Mouse (Mus musculus): ENCODE data around the gene Usp50.

Usp50 gene

DNA sequence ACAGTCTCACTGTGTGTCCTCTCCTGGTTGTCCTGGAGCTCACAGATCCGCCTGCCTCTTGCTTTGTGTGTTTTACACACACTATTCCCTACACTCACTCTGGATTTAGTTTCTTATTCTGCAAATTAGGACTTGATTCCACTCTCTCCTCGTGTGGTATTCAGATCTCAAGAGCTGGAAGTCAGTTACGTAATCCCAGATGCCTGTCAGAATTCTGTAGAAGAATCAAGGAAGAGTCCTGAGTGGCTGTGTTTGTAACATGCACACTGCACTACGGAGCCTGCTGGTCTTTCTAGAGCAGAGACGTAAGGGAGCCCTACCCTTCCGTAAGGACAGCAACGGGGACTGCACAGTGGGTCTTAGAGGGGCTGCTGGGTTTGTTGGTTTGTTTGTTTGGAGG is 23.9 kb downstream of the Usp50 start:
- in situ Hi-C loops (cut with MboI; ENCODE audit: unreplicated experiment in 2 of 2) = no loop called here

DNA sequence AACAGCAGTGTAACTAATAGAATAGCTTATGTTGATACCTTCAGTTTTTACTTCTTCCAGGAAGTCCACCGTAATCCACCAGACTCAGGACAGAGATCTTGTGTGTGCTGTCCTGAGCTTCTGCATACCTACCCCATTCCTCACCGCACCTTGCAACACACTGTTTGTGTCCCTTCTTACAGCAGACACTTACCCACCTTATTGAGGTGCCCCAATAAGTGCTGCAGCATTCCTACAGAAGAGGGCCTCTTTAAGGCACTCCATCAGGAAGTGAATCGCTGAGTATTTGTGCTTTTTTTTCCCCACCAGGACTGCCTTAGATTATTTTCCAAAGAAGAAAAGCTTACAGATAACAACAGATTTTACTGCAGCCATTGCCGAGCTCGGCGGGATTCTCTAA is 27.6 kb downstream of the Usp50 start:
- in situ Hi-C loops (cut with MboI; ENCODE audit: unreplicated experiment in 2 of 2) = no loop called here

DNA sequence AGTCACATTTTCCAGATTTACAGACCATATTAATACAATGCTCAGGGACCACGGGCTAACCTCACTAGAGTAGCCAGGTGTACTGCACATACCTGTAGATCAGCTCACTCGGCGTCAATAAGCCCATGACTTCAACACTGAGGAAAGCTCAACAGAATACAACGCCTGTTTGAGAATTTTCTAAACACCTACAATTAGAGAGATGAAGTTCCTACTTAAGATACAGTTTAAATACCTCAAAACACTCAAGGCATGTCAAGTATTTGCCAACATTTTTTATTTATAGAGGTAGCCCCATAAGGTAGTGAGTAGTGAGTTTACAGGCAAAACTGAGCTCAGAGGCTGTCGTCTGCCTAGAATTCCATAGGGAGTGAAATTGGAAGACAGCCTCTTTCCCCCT is 39.9 kb downstream of the Usp50 start:
- in situ Hi-C loops (cut with MboI; ENCODE audit: unreplicated experiment in 2 of 2) = loop anchor here (5.0 to 25.0 kb wide), 3 partner anchors 484 to 1894 kb away; partner anchors contain the start of genes Ciao1 (in 1 of the 2) and Tmem127 (in 1 of the 2)

DNA sequence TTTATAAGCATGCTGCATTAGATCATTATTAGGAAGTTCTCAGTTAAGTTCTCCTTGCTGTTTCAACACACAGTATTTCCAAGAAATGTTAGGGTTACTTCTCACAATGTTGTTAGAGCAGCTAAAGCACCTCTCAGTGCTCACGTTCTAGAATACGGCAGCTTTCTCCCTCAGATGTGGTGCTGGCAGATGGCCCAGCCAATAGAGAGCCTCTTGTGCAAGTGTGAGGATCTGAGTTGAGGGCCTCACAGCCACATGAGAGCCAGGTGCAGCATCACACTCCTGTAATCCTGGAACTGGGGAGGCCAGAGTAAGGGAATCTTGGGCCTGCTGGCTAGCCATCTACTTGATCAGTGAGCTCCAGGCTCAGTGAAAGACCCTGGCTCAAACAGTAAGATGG is 43.0 kb downstream of the Usp50 start:
- in situ Hi-C loops (cut with MboI; ENCODE audit: unreplicated experiment in 2 of 2) = loop anchor here (5.0 to 25.0 kb wide), 3 partner anchors 487 to 1897 kb away; partner anchors contain the start of genes Ciao1 (in 1 of the 2) and Tmem127 (in 1 of the 2)

DNA sequence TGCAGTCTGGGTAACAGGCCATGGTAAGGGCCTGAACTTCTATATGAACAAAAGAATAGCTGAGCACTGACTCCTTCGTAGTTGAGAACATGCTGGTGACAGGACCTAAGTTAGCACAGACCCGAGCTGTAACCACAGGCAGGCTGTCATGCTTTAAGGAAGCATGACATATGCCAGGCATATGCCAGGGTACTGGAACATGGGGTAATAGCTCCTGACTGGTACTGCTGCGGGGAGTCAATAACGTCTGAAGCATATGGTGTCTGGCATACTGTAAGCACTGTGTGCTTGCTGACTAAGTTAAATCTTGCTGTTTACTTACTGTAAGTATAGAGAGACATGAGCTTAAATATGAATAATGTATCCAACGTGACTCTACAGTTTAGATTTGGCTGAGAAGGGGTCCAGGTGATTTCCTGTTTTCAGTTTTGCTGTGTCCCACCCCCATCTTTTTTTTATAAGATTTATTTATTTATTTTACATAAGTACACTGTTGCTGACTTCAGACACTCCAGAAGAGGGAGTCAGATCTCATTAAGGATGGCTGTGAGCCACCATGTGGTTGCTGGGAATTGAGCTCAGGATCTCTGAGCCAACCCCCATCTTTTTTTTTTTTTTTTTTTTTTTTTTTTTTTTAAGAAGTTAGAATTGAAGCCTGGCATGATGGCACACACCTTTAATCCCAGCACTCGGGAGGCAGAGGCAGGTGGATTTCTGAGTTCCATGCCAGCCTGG is 47.8 kb downstream of the Usp50 start:
- in situ Hi-C loops (cut with MboI; ENCODE audit: unreplicated experiment in 2 of 2) = loop anchor here (25.0 kb wide), 2 partner anchors 502 to 1902 kb away; partner anchors contain the start of genes Ciao1 (in 1 of the 2) and Tmem127 (in 1 of the 2)

DNA sequence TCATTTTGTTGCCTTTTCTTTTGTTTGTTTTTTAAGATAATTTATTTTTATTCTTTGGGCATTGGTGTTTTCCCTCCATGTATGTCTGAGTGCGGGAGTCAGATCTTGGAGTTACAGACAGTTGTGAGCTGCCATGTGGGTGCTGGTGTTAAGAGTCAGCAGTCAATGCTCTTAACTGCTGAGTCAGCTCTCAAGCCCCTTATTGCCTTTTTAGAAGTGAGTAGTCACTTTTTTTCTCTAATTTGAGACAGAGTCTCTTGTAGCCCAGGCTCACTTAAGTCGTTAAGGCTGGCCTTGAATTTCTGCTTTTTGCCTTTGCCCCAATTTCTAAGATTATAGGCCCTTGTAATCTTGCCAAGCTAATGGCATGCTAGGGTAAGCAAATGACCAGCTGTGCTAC is 52.8 kb downstream of the Usp50 start:
- in situ Hi-C loops (cut with MboI; ENCODE audit: unreplicated experiment in 2 of 2) = loop anchor here (25.0 kb wide), 2 partner anchors 507 to 1907 kb away; partner anchors contain the start of genes Ciao1 (in 1 of the 2) and Tmem127 (in 1 of the 2)

DNA sequence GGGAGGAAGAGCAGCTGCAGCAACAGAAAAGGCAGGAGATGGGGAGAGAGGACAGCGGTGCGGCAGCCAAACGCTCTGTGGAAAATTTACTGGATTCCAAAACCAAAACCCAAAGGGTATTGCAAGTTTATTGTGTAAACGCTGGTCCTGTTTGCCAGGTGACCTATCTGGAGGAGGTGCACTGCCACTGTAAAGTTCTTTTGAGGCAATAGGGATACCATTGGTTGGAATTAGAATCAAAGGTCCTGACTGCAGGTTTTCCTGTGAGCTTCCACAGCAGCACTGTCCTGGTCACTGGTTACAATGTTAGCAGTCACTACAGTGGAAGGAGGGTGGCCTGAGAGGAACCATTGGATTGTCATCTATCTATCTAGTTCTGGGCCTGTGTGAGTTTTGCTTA is 54.1 kb downstream of the Usp50 start:
- in situ Hi-C loops (cut with MboI; ENCODE audit: unreplicated experiment in 2 of 2) = loop anchor here (10.0 to 25.0 kb wide), 3 partner anchors 106 to 1908 kb away; partner anchors contain the start of genes Ciao1 (in 1 of the 2) and Tmem127 (in 1 of the 2)

DNA sequence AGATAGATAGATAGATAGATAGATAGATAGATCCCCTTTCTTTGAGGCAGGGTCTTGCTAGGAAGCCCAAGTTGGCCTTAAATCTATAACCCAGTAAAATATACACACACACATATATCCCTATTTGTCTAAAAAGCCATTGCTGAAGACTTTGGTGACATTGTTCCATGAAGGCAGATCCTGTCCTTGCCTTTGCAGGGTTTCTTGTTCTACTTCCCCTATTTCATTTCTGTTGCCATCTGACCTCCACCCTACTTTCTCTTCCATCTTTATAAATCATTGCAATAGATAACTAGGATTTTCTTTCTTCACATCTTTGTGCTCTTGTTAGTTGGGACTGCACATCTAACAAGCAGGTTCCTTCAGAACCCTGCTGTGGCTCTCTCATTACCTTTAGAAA is 70.3 kb downstream of the Usp50 start:
- in situ Hi-C loops (cut with MboI; ENCODE audit: unreplicated experiment in 2 of 2) = loop anchor here in 1 of 2 experiments (5.0 kb wide), 1 partner anchor 41 kb away; no protein-coding TSS in a partner anchor

DNA sequence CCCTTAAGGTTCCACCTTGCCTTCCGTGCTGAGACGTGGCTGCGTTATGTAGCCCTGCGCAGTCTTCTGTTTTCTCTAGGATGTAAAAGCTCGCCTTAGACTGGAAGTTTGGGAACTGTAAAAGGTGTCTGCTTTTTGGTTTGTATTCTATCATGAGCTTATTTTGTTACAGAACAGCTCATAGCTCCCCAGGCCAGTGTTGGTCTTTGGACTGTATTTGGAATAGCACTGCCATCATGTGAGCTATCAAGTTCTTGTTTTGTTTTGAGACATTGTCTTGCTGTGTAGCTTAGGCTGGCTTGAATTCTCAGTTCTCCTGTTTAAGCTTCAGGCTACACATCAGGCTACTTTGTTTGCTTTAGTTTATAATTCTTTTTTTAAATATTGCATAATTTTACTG is 70.7 kb downstream of the Usp50 start:
- in situ Hi-C loops (cut with MboI; ENCODE audit: unreplicated experiment in 2 of 2) = loop anchor here in 1 of 2 experiments (5.0 kb wide), 1 partner anchor 40 kb away; no protein-coding TSS in a partner anchor

DNA sequence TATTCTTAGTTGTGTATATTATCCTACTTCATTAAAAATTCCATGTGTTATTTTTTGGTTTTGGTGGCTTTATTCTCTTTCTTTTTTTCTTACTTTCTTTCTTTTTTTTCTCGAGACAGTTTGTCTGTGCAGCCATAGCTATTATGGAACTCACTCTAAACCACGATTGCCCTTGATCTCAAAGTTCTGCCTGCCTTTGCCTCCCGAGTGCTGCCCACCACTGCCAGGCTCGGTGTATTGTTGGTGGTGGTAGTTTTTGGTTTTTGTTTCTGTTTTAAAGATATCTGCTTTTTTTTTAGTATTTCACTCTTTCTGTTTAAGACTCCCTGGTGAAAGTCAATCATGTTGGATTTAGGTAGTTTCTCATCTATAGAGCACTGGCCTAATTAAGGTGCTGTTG is 74.9 kb downstream of the Usp50 start:
- in situ Hi-C loops (cut with MboI; ENCODE audit: unreplicated experiment in 2 of 2) = no loop called here

DNA sequence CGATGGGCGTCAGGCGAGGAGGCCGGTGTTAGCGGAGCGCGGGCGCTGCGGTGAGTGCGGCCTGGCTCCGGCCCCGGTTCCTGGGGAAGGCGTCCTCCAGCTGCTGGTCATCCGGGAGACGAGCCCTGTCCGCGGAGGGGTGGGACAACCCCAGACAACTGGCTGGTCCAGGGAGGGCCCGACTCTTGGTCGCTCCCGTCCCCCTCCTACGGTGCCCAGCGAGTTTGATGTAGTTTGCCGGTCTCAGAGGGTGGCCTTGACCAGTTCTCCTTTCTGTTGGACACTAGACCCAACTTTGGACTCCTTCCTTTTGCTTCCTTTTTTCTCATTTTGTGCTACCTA is 75.9 kb downstream of the Usp50 start:
- in situ Hi-C loops (cut with MboI; ENCODE audit: unreplicated experiment in 2 of 2) = no loop called here

DNA sequence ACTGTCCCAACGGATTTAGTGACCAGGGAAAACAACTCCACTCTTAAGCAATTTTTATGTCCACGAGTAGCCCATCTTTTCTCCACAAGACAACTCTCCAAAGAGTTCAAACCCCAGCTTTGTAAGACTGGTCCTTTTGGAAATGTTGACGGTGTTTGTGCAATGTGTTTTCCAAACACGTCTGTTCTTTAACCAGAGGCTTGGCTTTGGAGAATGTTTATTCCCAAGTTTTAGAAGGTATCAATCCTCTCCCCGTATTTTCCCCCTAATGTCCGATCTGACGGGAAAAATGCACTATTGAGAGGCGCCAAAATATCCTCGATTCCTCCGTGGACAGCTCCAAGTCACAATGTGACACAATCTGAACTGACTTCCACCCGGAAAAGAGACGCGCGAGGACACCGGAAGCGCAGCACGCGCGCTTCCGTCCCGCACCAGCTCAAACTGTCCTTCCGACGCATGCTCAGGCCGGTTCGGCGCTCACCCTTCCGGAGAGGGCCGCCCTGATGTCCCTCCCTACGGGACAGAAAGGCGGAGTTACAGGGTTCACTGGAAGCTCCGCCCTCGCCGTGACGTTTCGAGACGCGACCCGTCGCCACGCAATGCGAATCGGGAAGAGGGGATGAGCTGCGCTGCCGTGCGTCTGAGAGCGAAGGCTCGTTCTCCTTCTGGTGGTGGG is 76.4 kb downstream of the Usp50 start, which contains the start of gene Usp8:
Gene Usp8 (plus strand): TSS at position 570 of the 679 bp plus-strand sequence.
- in situ Hi-C loops (cut with MboI; ENCODE audit: unreplicated experiment in 2 of 2) = no loop called here

DNA sequence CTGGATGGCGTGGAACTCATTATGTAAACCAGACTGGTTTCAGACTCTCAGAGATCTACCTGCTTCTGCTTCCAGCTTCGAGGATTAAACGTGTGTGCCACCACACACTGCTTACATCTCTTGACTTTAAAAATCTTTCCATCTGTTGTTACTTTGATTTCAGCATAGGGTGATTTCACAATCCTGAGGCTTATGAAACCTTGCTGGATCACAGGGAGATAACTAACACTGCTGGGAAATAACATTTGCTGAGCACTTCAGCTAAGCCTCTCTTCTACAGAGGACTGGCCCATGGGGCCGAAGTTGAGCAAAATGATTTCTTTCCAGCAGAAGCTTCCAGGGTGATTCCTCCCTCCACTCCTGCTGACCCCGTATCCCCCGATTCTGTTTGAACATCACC is 88.0 kb downstream of the Usp50 start:
- in situ Hi-C loops (cut with MboI; ENCODE audit: unreplicated experiment in 2 of 2) = no loop called here

DNA sequence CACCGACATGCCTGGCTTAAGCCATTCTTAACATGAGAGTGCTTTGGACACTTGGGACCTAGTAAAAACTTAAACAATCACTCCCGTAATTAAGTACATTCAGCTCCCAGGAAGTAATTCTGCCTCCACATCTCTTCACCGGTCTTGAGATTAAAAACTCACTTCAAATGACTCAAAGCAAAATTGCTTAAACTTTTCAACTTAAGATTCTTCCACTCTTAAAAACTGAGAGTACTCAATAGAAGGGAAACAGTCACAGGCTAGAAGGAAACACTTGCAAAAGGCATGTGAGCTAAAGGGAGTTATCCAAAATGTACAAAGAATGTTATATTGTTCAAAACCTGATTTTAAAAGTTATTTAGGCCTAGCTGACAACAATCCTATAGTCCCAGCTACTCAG is 92.0 kb downstream of the Usp50 start:
- in situ Hi-C loops (cut with MboI; ENCODE audit: unreplicated experiment in 2 of 2) = no loop called here

DNA sequence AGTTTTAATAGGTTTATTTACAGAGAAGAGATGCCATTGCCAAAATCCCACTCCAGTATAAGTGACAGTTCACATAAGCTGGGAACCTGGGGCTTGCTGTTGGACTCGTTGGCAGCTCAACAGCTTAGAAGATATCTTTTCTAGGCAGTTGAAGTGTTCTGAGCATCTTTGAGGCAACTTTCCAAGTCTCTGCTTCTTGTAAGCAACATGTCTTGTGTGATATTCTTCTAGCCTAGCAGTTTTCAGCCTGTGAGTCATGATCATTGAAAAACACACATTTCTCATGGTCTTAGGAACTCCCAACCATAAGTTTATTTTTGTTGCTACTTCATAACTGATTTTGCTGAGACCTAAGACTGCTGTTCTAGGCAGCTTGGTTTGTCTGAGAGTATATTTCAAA is 100.3 kb downstream of the Usp50 start:
- in situ Hi-C loops (cut with MboI; ENCODE audit: unreplicated experiment in 2 of 2) = no loop called here

DNA sequence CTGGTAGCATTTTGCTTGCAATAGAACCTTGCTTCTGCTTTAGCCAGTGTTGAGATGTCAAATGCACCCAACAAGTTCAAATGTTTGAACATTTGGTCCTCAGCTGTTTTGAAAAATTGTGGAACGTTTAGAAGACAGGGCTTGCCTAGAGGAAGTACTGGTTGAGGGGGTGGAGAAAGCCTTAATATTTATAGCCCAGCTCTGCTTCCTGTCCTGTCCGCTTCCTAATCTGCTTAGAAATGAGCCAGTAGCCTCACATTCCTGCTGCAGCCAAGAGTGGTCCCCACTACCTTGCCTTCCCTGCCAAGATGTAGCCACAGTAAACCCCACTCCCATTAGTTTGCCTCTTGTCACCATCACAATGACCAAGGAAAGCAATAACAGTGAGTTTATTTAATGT is 100.9 kb downstream of the Usp50 start:
- in situ Hi-C loops (cut with MboI; ENCODE audit: unreplicated experiment in 2 of 2) = no loop called here

DNA sequence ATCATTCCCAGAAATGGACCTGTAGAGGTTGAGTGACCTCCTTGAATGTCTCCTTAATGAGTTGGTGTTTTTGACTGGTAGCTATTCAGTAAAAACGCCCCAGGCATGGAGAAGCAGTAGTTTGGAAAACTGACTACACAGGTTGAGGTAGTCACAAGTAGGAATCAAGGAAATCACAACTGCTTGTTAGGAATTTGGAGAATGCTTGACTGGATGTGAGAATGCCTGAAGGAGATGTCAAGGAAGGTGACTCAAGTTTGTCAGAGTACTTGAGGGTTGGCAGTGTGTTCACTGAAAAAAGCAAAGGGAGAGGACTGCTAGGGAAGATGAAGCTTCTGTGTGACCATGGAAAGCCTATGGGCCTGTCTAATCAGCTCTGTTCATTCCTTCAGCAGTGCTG is 105.9 kb downstream of the Usp50 start:
- in situ Hi-C loops (cut with MboI; ENCODE audit: unreplicated experiment in 2 of 2) = no loop called here

DNA sequence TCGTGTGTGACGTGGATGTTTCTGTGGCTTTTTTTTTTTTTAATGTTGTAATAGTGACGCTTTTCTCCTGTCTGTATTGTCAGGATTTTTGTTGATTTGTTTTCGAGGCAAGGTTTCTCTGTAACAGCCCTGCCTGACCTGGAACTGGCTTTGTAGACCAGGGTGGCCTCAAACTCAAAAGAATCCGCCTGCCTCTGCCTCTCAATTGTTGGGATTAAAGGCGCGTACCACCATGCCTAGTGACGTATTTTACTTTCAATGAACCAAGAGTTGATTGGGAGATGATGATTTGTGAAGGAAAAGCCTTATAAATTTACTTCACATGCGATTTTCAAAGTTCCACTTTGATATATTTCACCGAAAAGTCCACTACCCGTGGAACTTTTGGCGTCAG is 107.2 kb downstream of the Usp50 start, which contains the start of gene Gabpb1:
Gene Gabpb1 (minus strand): TSS at position 216 of the 394 bp plus-strand sequence.
- in situ Hi-C loops (cut with MboI; ENCODE audit: unreplicated experiment in 2 of 2) = no loop called here

DNA sequence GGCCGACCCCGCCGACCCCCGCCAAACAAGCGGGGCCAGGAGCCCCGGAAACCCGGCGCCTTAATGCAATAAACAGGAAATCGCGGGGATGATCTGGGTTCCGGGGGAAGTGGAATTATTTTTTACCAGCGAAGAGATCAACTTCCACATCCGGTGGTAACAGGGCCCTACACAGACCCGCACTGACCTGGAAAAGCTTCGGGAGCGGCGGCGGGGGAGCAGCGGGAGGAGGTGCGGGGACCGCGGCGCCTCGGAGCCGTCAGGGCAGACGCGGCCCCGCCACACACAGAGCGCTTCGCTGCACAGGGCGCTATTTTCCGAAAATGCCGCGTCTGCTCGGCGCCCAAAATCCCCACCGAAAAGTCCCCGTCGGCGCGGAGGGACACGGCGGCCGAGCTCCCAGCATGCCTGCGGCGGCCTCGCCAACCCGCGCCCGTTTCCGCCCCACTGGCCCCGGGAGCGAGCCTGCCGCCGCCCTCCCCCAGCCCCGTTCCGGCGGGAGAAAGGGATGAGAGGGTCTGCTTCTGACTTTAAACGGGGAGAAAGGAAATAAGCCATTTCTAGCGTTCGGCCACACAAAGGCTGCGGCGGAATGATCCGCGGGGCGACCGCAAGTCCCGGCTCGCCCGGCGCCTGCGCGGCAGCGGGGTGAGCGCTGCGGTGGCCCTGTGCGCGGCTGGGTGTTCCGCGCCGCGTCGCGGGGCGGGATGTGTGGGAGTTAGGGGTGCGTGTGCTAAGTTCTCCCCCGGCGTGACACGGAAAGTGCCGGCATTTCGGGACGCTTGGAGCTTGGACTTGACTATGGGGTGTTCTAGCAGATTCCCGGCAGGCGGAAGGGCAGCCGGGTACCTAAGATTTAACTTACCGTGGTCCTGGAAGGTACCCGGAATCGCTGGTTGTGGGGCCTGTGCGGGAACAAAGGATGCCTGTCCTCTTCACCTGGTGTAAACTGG is 107.8 kb downstream of the Usp50 start:
- in situ Hi-C loops (cut with MboI; ENCODE audit: unreplicated experiment in 2 of 2) = no loop called here

DNA sequence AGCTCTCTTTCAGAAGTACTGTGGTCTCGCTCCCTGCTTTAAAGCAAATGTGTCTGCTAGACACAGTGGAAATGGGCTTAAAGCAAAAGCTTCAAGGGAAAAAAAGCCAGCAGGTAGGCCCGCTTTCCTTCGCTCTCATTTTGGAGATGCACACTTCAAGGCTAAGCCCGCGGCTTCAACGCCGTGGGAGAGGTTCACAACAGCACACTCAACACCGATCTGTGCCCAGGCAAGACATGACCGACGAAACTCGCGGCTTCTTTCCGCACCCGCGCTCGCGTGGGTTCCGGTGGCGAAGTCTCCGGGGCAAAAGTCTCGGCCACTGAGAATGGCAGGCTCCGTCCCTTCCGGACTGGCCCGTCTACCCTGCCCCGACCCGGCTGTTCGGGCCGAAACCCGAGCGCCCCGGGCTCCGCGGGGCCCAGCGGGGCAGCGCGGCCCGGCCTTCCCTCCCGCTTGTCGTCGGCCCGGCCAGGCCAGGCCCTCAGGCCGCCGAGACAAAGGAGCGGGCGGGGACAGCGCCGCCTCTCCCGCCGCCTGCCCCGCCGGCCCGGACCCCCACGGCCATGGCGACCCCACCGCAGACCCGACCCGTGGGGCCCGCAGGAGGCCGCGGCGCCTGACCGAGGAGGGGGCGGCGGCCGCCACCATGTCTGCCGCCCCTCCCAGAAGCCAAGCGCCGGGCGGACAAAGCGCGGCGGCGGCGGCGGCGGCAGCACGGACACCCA is 108.7 kb downstream of the Usp50 start:
- in situ Hi-C loops (cut with MboI; ENCODE audit: unreplicated experiment in 2 of 2) = loop anchor here in 1 of 2 experiments (5.0 kb wide), 1 partner anchor 38 kb away; no protein-coding TSS in a partner anchor
